Mouse (Mus musculus) MEL (cell line): ENCODE data around the gene Gpr171. TPM values are rescaled to one million over a fixed set of nuclear protein-coding genes. Genes with fewer than 3 reads are reported as not detected.
"Not testable (repeated sequence)": the region's sequence is repeated elsewhere in the genome, so short reads cannot be mapped to it uniquely, and the experiment has no call there.

ENCODE experiments used
- DNase-seq: peaks from one replicate; pipeline ENCODE4 v3.0.0; 2011; ENCODE audit warnings: low read depth, low spot score
- H3K27ac ChIP-seq: 2 replicates; pipeline ENCODE4 v1.5.1; 2012; ENCODE audit warnings: low read depth, mild to moderate bottlenecking, control low read depth, low read length, moderate library complexity; ENCODE audit not compliant: control insufficient read depth
- H3K27me3 ChIP-seq, 2 experiments: fragments of 150-350 bp in 1 of 2; sonication (generic) in 1 of 2; 2 replicates each; pipeline ENCODE4 v1.6.1; 2012; ENCODE audit warnings: low read length in 2 of 2, mild to moderate bottlenecking in 2 of 2, improper control_type of control experiment in 1 of 2, moderate library complexity in 1 of 2; ENCODE audit not compliant: insufficient read depth in 2 of 2, control insufficient read depth in 1 of 2
- H3K36me3 ChIP-seq, 2 experiments: 2 replicates each; pipeline ENCODE4 v1.6.1; 2012 to 2014; ENCODE audit warnings: low read length in 2 of 2, improper control_type of control experiment in 1 of 2, inconsistent platforms in 1 of 2, mild to moderate bottlenecking in 1 of 2; ENCODE audit not compliant: insufficient read depth in 2 of 2, control insufficient read depth in 1 of 2
- H3K4me1 ChIP-seq, 2 experiments: fragments of 150-350 bp in 1 of 2; sonication (generic) in 1 of 2; 2 replicates each; pipeline ENCODE4 v1.6.1; 2012; ENCODE audit warnings: low read length in 2 of 2, improper control_type of control experiment in 1 of 2, mild to moderate bottlenecking in 1 of 2; ENCODE audit not compliant: insufficient read depth in 2 of 2, control insufficient read depth in 1 of 2
- H3K4me3 ChIP-seq, 2 experiments: fragments of 150-350 bp in 1 of 2; sonication (generic) in 1 of 2; 2 replicates each; pipeline ENCODE4 v1.5.1; 2012; ENCODE audit warnings: low read depth in 2 of 2, low read length in 2 of 2, mild to moderate bottlenecking in 2 of 2, moderate library complexity in 2 of 2, control low read depth in 1 of 2, improper control_type of control experiment in 1 of 2; ENCODE audit not compliant: control insufficient read depth in 1 of 2, insufficient read depth in 1 of 2
- H3K79me2 ChIP-seq: 2 replicates; pipeline ENCODE4 v1.6.1; 2012; ENCODE audit warnings: mild to moderate bottlenecking, low read length, moderate library complexity; ENCODE audit not compliant: control insufficient read depth, poor library complexity, insufficient read depth
- H3K9ac ChIP-seq: 2 replicates; pipeline ENCODE4 v1.6.1; 2012; ENCODE audit warnings: low read depth, mild to moderate bottlenecking, control low read depth, low read length, moderate library complexity; ENCODE audit not compliant: control insufficient read depth, poor library complexity, severe bottlenecking
- H3K9me3 ChIP-seq: fragments of 150-350 bp; sonication (generic); replicated peaks from 2 replicates; pipeline ENCODE4 v1.6.1; 2012; ENCODE audit warnings: mild to moderate bottlenecking, low read length, improper control_type of control experiment, moderate library complexity; ENCODE audit not compliant: insufficient read depth
- BHLHE40 ChIP-seq: IDR thresholded peaks from 2 replicates; pipeline ENCODE4 v1.6.1; 2012; ENCODE audit warnings: low read depth, mild to moderate bottlenecking, inconsistent platforms, low read length, improper control_type of control experiment, borderline replicate concordance
- CHD1 ChIP-seq: IDR thresholded peaks from 2 replicates; pipeline ENCODE4 v1.6.1; 2012; ENCODE audit warnings: low read depth, mild to moderate bottlenecking, inconsistent platforms, low read length, improper control_type of control experiment
- CHD2 ChIP-seq: IDR thresholded peaks from 2 replicates; pipeline ENCODE4 v1.6.1; 2011; ENCODE audit warnings: low read length, improper control_type of control experiment
- CTCF ChIP-seq, 3 experiments: IDR thresholded peaks in 2 of 3; conservative IDR thresholded peaks in 1 of 3; 2 replicates each; pipeline ENCODE4 v1.5.1; 2011 to 2012; ENCODE audit warnings: low read length in 3 of 3, low read depth in 2 of 3, mild to moderate bottlenecking in 2 of 3, improper control_type of control experiment in 1 of 3, inconsistent platforms in 1 of 3, mixed read lengths in 1 of 3, moderate library complexity in 1 of 3; ENCODE audit not compliant: control insufficient read depth in 1 of 3, insufficient read depth in 1 of 3, poor library complexity in 1 of 3, severe bottlenecking in 1 of 3
- ELF1 ChIP-seq: IDR thresholded peaks from 2 replicates; pipeline ENCODE4 v1.6.1; 2014; ENCODE audit warnings: low read depth, mild to moderate bottlenecking, inconsistent platforms, low read length, improper control_type of control experiment, moderate library complexity
- EP300 ChIP-seq, 2 experiments: IDR thresholded peaks; 2 replicates each; pipeline ENCODE4 v1.6.1; 2011; ENCODE audit warnings: improper control_type of control experiment in 2 of 2, low read length in 2 of 2, low read depth in 1 of 2, mild to moderate bottlenecking in 1 of 2
- ETS1 ChIP-seq: IDR thresholded peaks from 2 replicates; pipeline ENCODE4 v1.6.1; 2012; ENCODE audit warnings: low read depth, mild to moderate bottlenecking, inconsistent platforms, low read length, improper control_type of control experiment, moderate library complexity
- GATA1 ChIP-seq: IDR thresholded peaks from 2 replicates; pipeline ENCODE4 v1.6.1; 2011; ENCODE audit warnings: low read depth, low read length, improper control_type of control experiment
- HCFC1 ChIP-seq: IDR thresholded peaks from 2 replicates; pipeline ENCODE4 v1.6.1; 2012; ENCODE audit warnings: low read depth, mild to moderate bottlenecking, inconsistent platforms, low read length, improper control_type of control experiment, moderate library complexity
- JUND ChIP-seq: IDR thresholded peaks from 2 replicates; pipeline ENCODE4 v1.6.1; 2011; ENCODE audit warnings: low read depth, mild to moderate bottlenecking, improper control_type of control experiment, low read length
- MAFK ChIP-seq: IDR thresholded peaks from 2 replicates; pipeline ENCODE4 v1.6.1; 2011; ENCODE audit warnings: low read depth, mild to moderate bottlenecking, low read length, improper control_type of control experiment, borderline replicate concordance
- MAX ChIP-seq: IDR thresholded peaks from 2 replicates; pipeline ENCODE4 v1.6.1; 2011; ENCODE audit warnings: low read length, improper control_type of control experiment
- MEF2A ChIP-seq: IDR thresholded peaks from 2 replicates; pipeline ENCODE4 v1.6.1; 2014; ENCODE audit warnings: low read depth, mild to moderate bottlenecking, inconsistent platforms, low read length, improper control_type of control experiment; ENCODE audit not compliant: poor library complexity, insufficient replicate concordance, severe bottlenecking; ENCODE audit errors: extremely low read depth
- MXI1 ChIP-seq: IDR thresholded peaks from 2 replicates; pipeline ENCODE4 v1.6.1; 2011; ENCODE audit warnings: mild to moderate bottlenecking, low read depth, low read length, improper control_type of control experiment
- MYB ChIP-seq: IDR thresholded peaks from 2 replicates; pipeline ENCODE4 v1.6.1; 2011; ENCODE audit warnings: mild to moderate bottlenecking, low read depth, low read length, improper control_type of control experiment
- MYC ChIP-seq: IDR thresholded peaks from 2 replicates; pipeline ENCODE4 v1.6.1; 2011; ENCODE audit warnings: low read depth, mild to moderate bottlenecking, low read length, improper control_type of control experiment, moderate library complexity
- NELFE ChIP-seq: IDR thresholded peaks from 2 replicates; pipeline ENCODE4 v1.6.1; 2011; ENCODE audit warnings: low read depth, low read length, improper control_type of control experiment
- RCOR1 ChIP-seq: IDR thresholded peaks from 2 replicates; pipeline ENCODE4 v1.6.1; 2012; ENCODE audit warnings: low read depth, mild to moderate bottlenecking, inconsistent platforms, low read length, improper control_type of control experiment
- SIN3A ChIP-seq: IDR thresholded peaks from 2 replicates; pipeline ENCODE4 v1.6.1; 2012; ENCODE audit warnings: low read length, improper control_type of control experiment, inconsistent platforms
- SMC3 ChIP-seq: IDR thresholded peaks from 2 replicates; pipeline ENCODE4 v1.6.1; 2011; ENCODE audit warnings: low read depth, low read length, improper control_type of control experiment
- TAL1 ChIP-seq: IDR thresholded peaks from 2 replicates; pipeline ENCODE4 v1.6.1; 2012; ENCODE audit warnings: mild to moderate bottlenecking, inconsistent platforms, low read length, moderate library complexity, mixed read lengths
- TBP ChIP-seq: IDR thresholded peaks from 2 replicates; pipeline ENCODE4 v1.8.0; 2011; ENCODE audit warnings: low read depth, low read length, improper control_type of control experiment
- TCF12 ChIP-seq: IDR thresholded peaks from 2 replicates; pipeline ENCODE4 v1.6.1; 2014; ENCODE audit warnings: low read depth, mild to moderate bottlenecking, inconsistent platforms, low read length, improper control_type of control experiment, moderate library complexity
- UBTF ChIP-seq: IDR thresholded peaks from 2 replicates; pipeline ENCODE4 v1.6.1; 2012; ENCODE audit warnings: low read depth, mild to moderate bottlenecking, inconsistent platforms, low read length, improper control_type of control experiment, moderate library complexity, borderline replicate concordance; ENCODE audit not compliant: insufficient read depth
- USF1 ChIP-seq: IDR thresholded peaks from 2 replicates; pipeline ENCODE4 v1.6.1; 2014; ENCODE audit warnings: low read depth, mild to moderate bottlenecking, inconsistent platforms, low read length, improper control_type of control experiment, moderate library complexity
- ZC3H11A ChIP-seq: IDR thresholded peaks from 2 replicates; pipeline ENCODE4 v1.6.1; 2012; ENCODE audit warnings: low read depth, mild to moderate bottlenecking, inconsistent platforms, low read length, improper control_type of control experiment
- ZNF384 ChIP-seq: IDR thresholded peaks from 2 replicates; pipeline ENCODE4 v1.6.1; 2012; ENCODE audit warnings: low read depth, mild to moderate bottlenecking, inconsistent platforms, low read length, improper control_type of control experiment
- polyA plus RNA-seq, 2 experiments: library from polyadenylated mRNA; stranded (reverse) in 1 of 2; unstranded in 1 of 2; fragments of >175 nt in 1 of 2; fragments of >200 nt in 1 of 2; gene quantifications; 2 replicates each; pipeline versions ENCODE4 v1.2.1 to v1.2.4; 2012; ENCODE audit warnings: low replicate concordance in 2 of 2, low read depth in 1 of 2; ENCODE audit not compliant: insufficient read length in 2 of 2, insufficient read depth in 1 of 2, missing spikeins in 1 of 2
- total RNA-seq: library from RNA; depleted of rRNA; stranded (reverse); fragments of 300-350 nt; gene quantifications from 2 replicates; pipeline ENCODE4 v1.2.3, GENCODE M21; 2012

The Gpr171 gene
- total and polyA plus RNA-seq, 3 experiments = not detected

- TF ChIP-seq MAX (peak; percentile 52; the same call in 1 of the 2 replicates), MYC (peak; percentile 31; the same call in 1 of the 2 replicates), ELF1 (no peak), TCF12 (peak; percentile 93), GATA1 (peak; percentile 96), SMC3 (0 out of 2 replicates have a peak, but pooled peaks have one; percentile 4), HCFC1 (peak; percentile 44; the same call in 1 of the 2 replicates), MXI1 (peak; percentile 64), NELFE (no peak), TBP (peak; percentile 32; the same call in 1 of the 2 replicates), MAFK (peak; percentile 83; the same call in 1 of the 2 replicates), ZNF384 (peak; percentile 48), CHD2 (peak; percentile 43; the same call in 1 of the 2 replicates), BHLHE40 (peak; percentile 80), UBTF (no peak), MYB (peak; percentile 52), EP300 (IDR thresholded peaks at IDR 0.05; ENCODE audit: low read depth in 1 of 2, low read length in 2 of 2) (peak; percentile 94 to 96), MEF2A (peak; percentile 97), SIN3A (peak; percentile 69; the same call in 1 of the 2 replicates), RCOR1 (peak; percentile 96), ETS1 (peak; percentile 95), TAL1 (peak; percentile 80), JUND (0 out of 2 replicates have a peak, but pooled peaks have one; percentile 14), ZC3H11A (no peak), USF1 (0 out of 2 replicates have a peak, but pooled peaks have one; percentile 43), CTCF (IDR thresholded peaks at IDR 0.05 in 2 of 3, conservative IDR thresholded peaks at IDR 0.05 in 1 of 3; ENCODE audit: control insufficient read depth in 1 of 3, insufficient read depth in 1 of 3, low read depth in 2 of 3, low read length in 3 of 3, poor library complexity in 1 of 3, severe bottlenecking in 1 of 3) (no peak), CHD1 (no peak)
- TF ChIP-seq, all 39 proteins: peak for 21
- no peaks in the 10 kb centered on the region for H3K27me3 ChIP-seq
- H3K36me3 ChIP-seq = peaks cover 0 to 22% of the 10 kb centered on the region in 2 experiments; a peak in 2 of 4 replicates
- DNase-seq = peak; percentile 88
- peak overlapping the region; percentile 34 to 38 for H3K4me3 ChIP-seq
- peak overlapping the region; percentile 27 for H3K9ac ChIP-seq
- H3K27ac ChIP-seq = peak overlapping the region; percentile 55
- no peaks in the 10 kb centered on the region for H3K9me3 ChIP-seq
- peaks cover 12 to 29% of the 10 kb centered on the region in 2 experiments for H3K4me1 ChIP-seq
- H3K79me2 ChIP-seq = no peaks in the 10 kb centered on the region
These were observed 12.4 kb upstream of the Gpr171 start for GRCm38 (mm10) chr3:59113973-59114517.

- H3K9me3 ChIP-seq, H3K4me3 ChIP-seq, H3K27me3 ChIP-seq, H3K27ac ChIP-seq, H3K9ac ChIP-seq, DNase-seq, H3K79me2 ChIP-seq: not testable (repeated sequence)
- peaks cover 12 to 29% of the 10 kb centered on the region in 2 experiments for H3K4me1 ChIP-seq
- peaks cover 0 to 22% of the 10 kb centered on the region in 2 experiments; a peak in 2 of 4 replicates for H3K36me3 ChIP-seq
These were observed 11.7 kb upstream of the Gpr171 start for GRCm38 (mm10) chr3:59113291-59113690.
